Mouse (Mus musculus) stomach, embryonic 14.5 days (tissue): ENCODE measurements around the gene Olfr272. TPM values are rescaled to one million over a fixed set of nuclear protein-coding genes. Genes with fewer than 3 reads are reported as not detected.

Source experiments
- ATAC-seq: fragments of 200-750 bp; cut with Nextera tagmentation; 2 replicates; pipeline ENCODE4 v1.8.0; 2017; ENCODE audit warnings: low read depth, moderate TSS enrichment; ENCODE audit not compliant: insufficient number of reproducible peaks, insufficient read depth, low FRiP score
- H3K27ac ChIP-seq: fragments of 300-500 bp; sonication (generic); 2 replicates; pipeline ENCODE4 v1.5.1; 2014; ENCODE audit warnings: mild to moderate bottlenecking, low read length, moderate library complexity, mixed read lengths
- H3K27me3 ChIP-seq: fragments of 300-500 bp; sonication (generic); 2 replicates; pipeline ENCODE4 v1.6.1; 2014; ENCODE audit warnings: low read length, control low read depth, mixed read lengths; ENCODE audit not compliant: control insufficient read depth, insufficient read depth
- H3K36me3 ChIP-seq: fragments of 300-500 bp; sonication (generic); 2 replicates; pipeline ENCODE4 v1.6.1; 2014; ENCODE audit warnings: mild to moderate bottlenecking, control low read depth, low read length, moderate library complexity, mixed read lengths; ENCODE audit not compliant: control insufficient read depth, insufficient read depth
- H3K4me1 ChIP-seq: fragments of 300-500 bp; sonication (generic); 2 replicates; pipeline ENCODE4 v1.6.1; 2014; ENCODE audit warnings: low read length, control low read depth, mixed read lengths; ENCODE audit not compliant: control insufficient read depth, insufficient read depth
- H3K4me2 ChIP-seq: fragments of 300-500 bp; sonication (generic); replicated peaks from 2 replicates; pipeline ENCODE4 v1.6.1; 2014; ENCODE audit warnings: low read depth, low read length, control low read depth
- H3K4me3 ChIP-seq: fragments of 300-500 bp; sonication (generic); 2 replicates; pipeline ENCODE4 v1.5.1; 2014; ENCODE audit warnings: low read depth, low read length, control low read depth
- H3K9ac ChIP-seq: fragments of 300-500 bp; sonication (generic); replicated peaks from 2 replicates; pipeline ENCODE4 v1.6.1; 2014; ENCODE audit warnings: low read depth, mild to moderate bottlenecking, control low read depth, low read length, moderate library complexity, mixed read lengths
- H3K9me3 ChIP-seq: fragments of 300-500 bp; sonication (generic); 2 replicates; pipeline ENCODE4 v1.6.1; 2016; ENCODE audit warnings: low read depth, low read length, control low read depth; ENCODE audit not compliant: control insufficient read depth
- WGBS: fragments of 180-500 bp; shearing (Covaris S2); extraction: QIAGEN DNeasy Blood & Tissue Kit; methylation state at CpG from one replicate; pipeline ENCODE4 v1.1.7; 2014; 5-methylcytosine and 5-hydroxymethylcytosine counted together
- polyA plus RNA-seq: library from polyadenylated mRNA; unstranded; fragments of >200 nt; fragmentation: Nextera tagmentation; extraction: Ambion mirVana; gene quantifications from 2 replicates; pipeline ENCODE4 v1.2.1, GENCODE M21; 2014

Olfr272 gene
- polyA plus RNA-seq, result not detected in 2 replicates

GRCm38 (mm10) chr4:52919078-52919477 lies at the start of gene Olfr272:
Olfr272 (minus strand) TSS chr4:52919178.
- Histone ChIP-seq H3K27ac (no peak within 1 kb of the TSS), H3K36me3 (no peaks in the 10 kb centered on the region), H3K4me3 (no peak within 1 kb of the TSS), H3K4me2 (no peak within 1 kb of the TSS), H3K4me1 (no peaks in the 10 kb centered on the region), H3K9ac (no peak within 1 kb of the TSS), H3K27me3 (no peaks in the 10 kb centered on the region), H3K9me3 (no peaks in the 10 kb centered on the region)
- ATAC-seq, result no peak
- WGBS, result 83% methylated on average over 2 of the region's 2 CpGs

- Histone ChIP-seq H3K9ac (no peak within 1 kb of the TSS), H3K27me3 (no peaks in the 10 kb centered on the region), H3K27ac (no peak within 1 kb of the TSS), H3K9me3 (no peaks in the 10 kb centered on the region), H3K4me2 (no peak within 1 kb of the TSS), H3K36me3 (no peaks in the 10 kb centered on the region), H3K4me3 (no peak within 1 kb of the TSS), H3K4me1 (no peaks in the 10 kb centered on the region)
- no peak for ATAC-seq
These were observed 45.3 kb upstream of the Olfr272 start, which contains the start of gene Olfr270 for GRCm38 (mm10) chr4:52964247-52964646. Olfr270 (plus strand) TSS chr4:52964547.

- WGBS, result 30% methylated on average over 4 of the region's 4 CpGs
- Histone ChIP-seq H3K4me3 (no peak overlapping the region), H3K4me2 (no peak overlapping the region), H3K4me1 (no peaks in the 10 kb centered on the region), H3K9ac (no peak overlapping the region), H3K36me3 (no peaks in the 10 kb centered on the region), H3K27ac (no peak overlapping the region), H3K27me3 (no peaks in the 10 kb centered on the region), H3K9me3 (no peaks in the 10 kb centered on the region)
- ATAC-seq, result no peak; the same call in 1 of the 2 replicates
These were observed 39.7 kb upstream of the Olfr272 start for GRCm38 (mm10) chr4:52958693-52959092.

- Histone ChIP-seq H3K27ac (no peak overlapping the region), H3K4me3 (no peak overlapping the region), H3K4me1 (no peaks in the 10 kb centered on the region), H3K4me2 (no peak overlapping the region), H3K9ac (no peak overlapping the region), H3K9me3 (no peaks in the 10 kb centered on the region), H3K27me3 (no peaks in the 10 kb centered on the region), H3K36me3 (no peaks in the 10 kb centered on the region)
- ATAC-seq, result no peak
- 75% methylated on average over 2 of the region's 2 CpGs for WGBS
These were observed 30.0 kb upstream of the Olfr272 start for GRCm38 (mm10) chr4:52949005-52949404.

GRCm38 (mm10) chr4:52946665-52947064 lies 27.7 kb upstream of the Olfr272 start:
- Histone ChIP-seq H3K4me3 (no peak overlapping the region), H3K4me1 (no peaks in the 10 kb centered on the region), H3K9ac (no peak overlapping the region), H3K27me3 (no peaks in the 10 kb centered on the region), H3K4me2 (no peak overlapping the region), H3K9me3 (no peaks in the 10 kb centered on the region), H3K27ac (no peak overlapping the region), H3K36me3 (no peaks in the 10 kb centered on the region)
- ATAC-seq, result no peak

- Histone ChIP-seq H3K27ac (no peak overlapping the region), H3K36me3 (no peaks in the 10 kb centered on the region), H3K9me3 (no peaks in the 10 kb centered on the region), H3K27me3 (no peaks in the 10 kb centered on the region), H3K9ac (no peak overlapping the region), H3K4me1 (no peaks in the 10 kb centered on the region), H3K4me2 (no peak overlapping the region), H3K4me3 (no peak overlapping the region)
- 86% methylated on average over 4 of the region's 4 CpGs for WGBS
- ATAC-seq, result no peak
These were observed 11.5 kb upstream of the Olfr272 start for GRCm38 (mm10) chr4:52930480-52930879.

- H3K4me3 ChIP-seq, result no peak overlapping the region
- H3K36me3 ChIP-seq, result no peaks in the 10 kb centered on the region
- H3K9me3 ChIP-seq, result no peaks in the 10 kb centered on the region
- no peak overlapping the region for H3K4me2 ChIP-seq
- H3K27ac ChIP-seq, result no peak overlapping the region
- 94% methylated on average over 2 of the region's 2 CpGs for WGBS
- no peaks in the 10 kb centered on the region for H3K27me3 ChIP-seq
- no peak overlapping the region for H3K9ac ChIP-seq
- no peaks in the 10 kb centered on the region for H3K4me1 ChIP-seq
- ATAC-seq, result no peak
These were observed 1.7 kb downstream of the Olfr272 start for GRCm38 (mm10) chr4:52917311-52917688.

GRCm38 (mm10) chr4:52916659-52917310 lies 2.2 kb downstream of the Olfr272 start:
- Histone ChIP-seq H3K27ac (no peak overlapping the region), H3K36me3 (no peaks in the 10 kb centered on the region), H3K27me3 (no peaks in the 10 kb centered on the region), H3K9me3 (no peaks in the 10 kb centered on the region), H3K4me1 (no peaks in the 10 kb centered on the region), H3K4me3 (no peak overlapping the region), H3K4me2 (no peak overlapping the region), H3K9ac (no peak overlapping the region)
- WGBS, result 79% methylated on average over 6 of the region's 6 CpGs
- ATAC-seq, result no peak

- H3K27ac ChIP-seq, result no peak overlapping the region
- no peak overlapping the region for H3K9ac ChIP-seq
- H3K4me3 ChIP-seq, result no peak overlapping the region
- 45% methylated on average over 3 of the region's 3 CpGs for WGBS
- no peaks in the 10 kb centered on the region for H3K4me1 ChIP-seq
- no peaks in the 10 kb centered on the region for H3K36me3 ChIP-seq
- H3K9me3 ChIP-seq, result no peaks in the 10 kb centered on the region
- no peak overlapping the region for H3K4me2 ChIP-seq
- ATAC-seq, result no peak
- no peaks in the 10 kb centered on the region for H3K27me3 ChIP-seq
These were observed 6.6 kb downstream of the Olfr272 start for GRCm38 (mm10) chr4:52912409-52912808.
